Mouse (Mus musculus) midbrain, embryonic 10.5 days (tissue): Measurements from ENCODE around the gene Mrps34. TPM values are rescaled to one million over a fixed set of nuclear protein-coding genes. Genes with fewer than 3 reads are reported as not detected.

Experiments used
- DNase-seq: peaks from one replicate; pipeline ENCODE4 v3.0.0-alpha.2; 2017; ENCODE audit warnings: low spot score
- H3K27ac ChIP-seq: fragments of 300-500 bp; sonication (generic); replicated peaks from 2 replicates; pipeline ENCODE4 v1.5.1; 2016; ENCODE audit warnings: mild to moderate bottlenecking
- H3K27me3 ChIP-seq: fragments of 300-500 bp; sonication (generic); 2 replicates; pipeline ENCODE4 v1.6.1; 2016; ENCODE audit warnings: low read depth, mild to moderate bottlenecking; ENCODE audit not compliant: poor library complexity, severe bottlenecking
- H3K36me3 ChIP-seq: fragments of 300-500 bp; sonication (generic); 2 replicates; pipeline ENCODE4 v1.6.1; 2016; ENCODE audit warnings: mild to moderate bottlenecking, moderate library complexity
- H3K4me1 ChIP-seq: fragments of 300-500 bp; sonication (generic); 2 replicates; pipeline ENCODE4 v1.6.1; 2016
- H3K4me3 ChIP-seq: fragments of 300-500 bp; sonication (generic); 2 replicates; pipeline ENCODE4 v1.5.1; 2016; ENCODE audit warnings: mild to moderate bottlenecking, moderate library complexity
- H3K9me3 ChIP-seq: fragments of 300-500 bp; sonication (generic); replicated peaks from 2 replicates; pipeline ENCODE4 v1.6.1; 2016; ENCODE audit warnings: mild to moderate bottlenecking
- WGBS: fragments of 180-500 bp; shearing (Covaris S2); methylation state at CpG from one replicate; pipeline ENCODE4 v1.1.7; 2016; 5-methylcytosine and 5-hydroxymethylcytosine counted together
- polyA plus RNA-seq: library from polyadenylated mRNA; unstranded; fragments of >200 nt; fragmentation: Nextera tagmentation; extraction: Ambion mirVana; gene quantifications from 2 replicates; pipeline ENCODE4 v1.2.1, GENCODE M21; 2016

The Mrps34 gene
- polyA plus RNA-seq, 1 experiment from 2014 or later: 98.1 TPM

DNA sequence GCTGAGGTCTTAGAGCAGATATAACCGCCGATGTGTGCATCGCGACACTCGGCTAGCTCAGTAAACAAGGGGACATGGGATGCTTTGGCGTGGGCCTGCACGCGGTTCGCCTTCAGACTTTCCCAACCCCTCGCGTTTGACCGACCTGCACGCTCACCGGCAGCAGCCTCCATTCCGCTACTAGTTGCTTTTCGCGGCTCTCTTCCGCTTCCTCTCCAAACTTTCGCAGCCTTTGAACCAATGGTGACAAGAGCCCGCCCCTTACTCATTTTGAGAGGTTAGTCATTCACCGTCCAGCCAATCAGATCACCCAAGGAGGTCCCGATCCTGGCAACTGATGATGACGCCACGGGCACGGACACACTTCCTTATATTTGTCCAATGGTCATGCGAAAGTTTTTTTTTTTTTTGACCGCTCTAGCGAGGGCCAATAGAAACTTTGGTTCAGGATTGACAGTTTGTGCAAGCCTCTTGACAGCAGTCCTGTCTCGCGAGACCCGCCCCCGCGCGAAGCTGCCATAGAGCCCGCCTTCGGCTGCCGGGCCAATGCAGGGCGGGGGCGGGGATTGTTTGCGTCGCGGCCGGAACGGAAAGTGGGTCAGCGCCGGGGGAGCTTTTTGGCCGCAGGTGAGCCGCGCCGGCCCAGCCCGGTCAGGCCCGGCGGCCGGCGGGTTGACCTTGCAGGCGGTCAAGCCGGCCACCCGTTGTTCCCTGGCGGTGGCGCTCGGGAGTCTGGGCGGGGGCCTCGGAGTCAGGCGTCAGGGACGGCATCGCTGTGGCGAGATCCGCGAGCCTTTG is 8.6 kb upstream of the Mrps34 start, which contains the start of the genes Nubp2 and Spsb3:
TSS of gene Nubp2 (minus strand) at position 216 of the 798 bp plus-strand sequence.
TSS of gene Spsb3 (plus strand) at position 510 of the 798 bp plus-strand sequence.
- DNase-seq: peak; percentile 96
- WGBS: under 1% methylated on average over 69 of the region's 69 CpGs
- peaks cover 56% of the 10 kb centered on the region for H3K36me3 ChIP-seq
- peak within 1 kb of the TSS; percentile 72 for H3K4me3 ChIP-seq
- no peaks in the 10 kb centered on the region for H3K9me3 ChIP-seq
- peaks cover 32% of the 10 kb centered on the region for H3K4me1 ChIP-seq
- no peaks in the 10 kb centered on the region for H3K27me3 ChIP-seq
- peak within 1 kb of the TSS; percentile 81 for H3K27ac ChIP-seq

DNA sequence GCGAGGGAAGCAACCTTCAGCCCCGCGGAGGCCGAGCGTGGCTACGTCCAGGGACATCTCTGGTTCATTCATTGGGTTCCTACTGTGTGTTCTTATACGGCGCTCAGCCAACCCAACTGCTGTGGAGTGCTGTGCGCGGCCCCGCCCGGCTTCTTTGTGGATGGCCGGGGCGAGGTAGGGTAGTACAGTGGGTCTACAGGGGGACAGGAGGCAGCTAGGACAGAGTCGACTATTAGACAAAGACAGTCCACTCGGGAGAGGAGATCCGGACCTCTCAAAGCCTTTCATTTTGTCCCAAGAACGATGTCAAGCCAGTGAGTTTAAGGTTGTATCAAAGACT is 8.0 kb upstream of the Mrps34 start:
- H3K36me3 ChIP-seq: peaks cover 62% of the 10 kb centered on the region
- H3K4me1 ChIP-seq: peaks cover 32% of the 10 kb centered on the region
- H3K27me3 ChIP-seq: no peaks in the 10 kb centered on the region
- no peaks in the 10 kb centered on the region for H3K9me3 ChIP-seq
- peak overlapping the region; percentile 81 for H3K27ac ChIP-seq
- peak overlapping the region; percentile 72 for H3K4me3 ChIP-seq
- 2% methylated on average over 18 of the region's 18 CpGs for WGBS
- DNase-seq: no peak

DNA sequence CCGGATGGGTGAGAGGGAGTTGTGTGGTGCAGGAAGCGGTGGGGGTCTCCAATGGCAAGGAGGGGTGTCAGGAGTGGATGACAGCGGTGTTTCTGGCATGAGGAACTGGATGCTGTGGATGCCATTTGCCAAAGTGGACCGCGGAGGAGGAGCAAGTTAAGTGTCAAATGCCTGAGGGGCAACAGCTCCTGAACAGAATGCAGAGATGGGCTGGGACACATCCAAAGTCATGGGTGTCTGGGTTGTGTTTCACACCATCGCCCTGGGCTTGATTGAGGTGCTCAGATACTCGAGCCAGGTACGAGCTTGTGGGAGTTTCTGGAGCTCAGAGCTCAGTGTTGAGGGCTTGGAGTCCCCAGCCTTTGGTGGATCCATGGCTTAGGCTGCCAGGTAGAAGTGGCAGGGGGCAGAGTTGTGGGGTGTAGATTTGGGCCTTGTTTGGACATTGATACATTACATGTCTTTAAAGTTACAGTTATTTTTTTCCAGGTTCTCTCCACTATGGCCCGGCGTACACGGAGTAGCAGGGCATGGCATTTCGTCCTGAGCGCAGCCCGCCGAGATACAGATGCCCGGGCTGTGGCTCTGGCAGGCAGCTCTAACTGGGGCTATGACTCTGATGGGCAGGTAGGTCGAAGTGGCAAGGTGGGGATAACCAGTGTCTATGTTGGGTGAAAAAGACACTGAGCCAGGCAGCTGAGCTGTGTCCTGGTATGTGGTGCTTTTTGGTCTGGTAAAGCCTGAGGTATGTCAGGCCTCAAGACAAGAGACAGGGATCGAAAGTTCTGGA is 7.4 kb upstream of the Mrps34 start:
- WGBS: 69% methylated on average over 18 of the region's 18 CpGs
- no peaks in the 10 kb centered on the region for H3K9me3 ChIP-seq
- H3K4me1 ChIP-seq: peaks cover 32% of the 10 kb centered on the region
- peak overlapping the region; percentile 81 for H3K27ac ChIP-seq
- peak overlapping the region; percentile 72 for H3K4me3 ChIP-seq
- H3K36me3 ChIP-seq: peaks cover 62% of the 10 kb centered on the region
- H3K27me3 ChIP-seq: no peaks in the 10 kb centered on the region
- no peak for DNase-seq

DNA sequence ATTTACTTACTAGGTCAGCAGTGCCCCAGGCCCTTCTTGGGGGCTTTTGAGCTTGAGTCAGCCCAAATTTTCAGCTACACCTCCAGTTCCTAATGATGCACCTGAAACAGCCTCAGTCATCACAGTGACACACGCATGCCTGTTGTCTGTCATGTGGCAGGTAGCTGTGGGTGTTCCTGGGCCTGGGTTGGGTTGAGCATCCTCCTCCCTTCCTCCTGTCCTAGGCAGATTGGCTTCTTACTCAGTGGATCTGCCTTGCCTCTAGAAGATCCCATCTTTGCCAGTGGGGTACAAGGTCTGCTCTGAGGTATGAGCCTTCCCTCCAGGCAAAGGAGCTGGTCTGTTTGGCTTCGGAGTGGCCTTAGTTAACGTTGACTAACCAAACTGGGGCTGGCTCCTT is 6.1 kb upstream of the Mrps34 start:
- H3K27me3 ChIP-seq: no peaks in the 10 kb centered on the region
- DNase-seq: no peak
- H3K4me3 ChIP-seq: no peak overlapping the region
- H3K4me1 ChIP-seq: peaks cover 37% of the 10 kb centered on the region
- no peaks in the 10 kb centered on the region for H3K9me3 ChIP-seq
- 95% methylated on average over 3 of the region's 3 CpGs for WGBS
- peaks cover 62% of the 10 kb centered on the region for H3K36me3 ChIP-seq
- H3K27ac ChIP-seq: no peak overlapping the region

DNA sequence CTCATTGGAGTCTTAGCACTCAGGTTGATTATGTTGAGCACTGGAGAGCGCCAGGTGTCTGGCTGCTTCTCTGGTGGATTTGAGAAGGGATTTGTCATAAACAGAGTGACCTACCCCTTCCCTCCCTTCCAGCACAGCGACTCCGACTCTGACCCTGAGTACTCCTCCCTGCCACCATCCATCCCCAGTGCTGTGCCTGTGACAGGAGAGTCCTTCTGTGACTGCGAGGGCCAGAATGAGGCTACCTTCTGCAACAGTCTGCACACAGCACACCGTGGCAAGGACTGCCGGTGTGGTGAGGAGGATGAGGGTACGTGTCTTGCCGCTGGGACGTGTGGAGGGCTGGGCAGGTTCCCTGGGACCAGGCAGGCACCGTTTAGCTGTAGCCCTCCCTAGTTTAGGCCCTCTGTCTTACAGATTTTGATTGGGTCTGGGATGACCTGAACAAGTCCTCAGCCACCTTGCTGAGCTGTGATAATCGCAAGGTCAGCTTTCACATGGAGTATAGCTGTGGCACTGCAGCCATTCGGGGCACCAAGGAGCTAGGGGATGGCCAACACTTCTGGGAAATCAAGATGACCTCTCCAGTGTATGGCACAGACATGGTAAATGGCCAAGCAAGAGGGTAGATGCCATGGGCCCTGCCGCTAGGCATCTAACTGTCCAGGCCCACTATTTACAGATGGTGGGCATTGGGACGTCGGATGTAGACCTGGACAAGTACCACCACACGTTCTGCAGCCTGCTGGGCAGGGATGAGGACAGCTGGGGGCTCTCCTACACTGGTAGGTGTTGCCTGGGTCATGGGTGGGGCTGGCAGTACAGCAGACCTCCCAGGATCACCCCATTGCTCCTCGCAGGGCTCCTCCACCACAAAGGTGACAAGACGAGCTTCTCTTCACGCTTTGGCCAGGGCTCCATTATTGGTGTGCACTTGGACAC is 4.5 kb upstream of the Mrps34 start:
- Histone ChIP-seq H3K4me3 (0 out of 2 replicates have a peak overlapping the region, but pooled peaks have one; percentile 11), H3K36me3 (peaks cover 53% of the 10 kb centered on the region), H3K27ac (no peak overlapping the region), H3K9me3 (no peaks in the 10 kb centered on the region), H3K27me3 (no peaks in the 10 kb centered on the region), H3K4me1 (peaks cover 40% of the 10 kb centered on the region)
- DNase-seq: no peak
- WGBS: 90% methylated on average over 19 of the region's 19 CpGs

DNA sequence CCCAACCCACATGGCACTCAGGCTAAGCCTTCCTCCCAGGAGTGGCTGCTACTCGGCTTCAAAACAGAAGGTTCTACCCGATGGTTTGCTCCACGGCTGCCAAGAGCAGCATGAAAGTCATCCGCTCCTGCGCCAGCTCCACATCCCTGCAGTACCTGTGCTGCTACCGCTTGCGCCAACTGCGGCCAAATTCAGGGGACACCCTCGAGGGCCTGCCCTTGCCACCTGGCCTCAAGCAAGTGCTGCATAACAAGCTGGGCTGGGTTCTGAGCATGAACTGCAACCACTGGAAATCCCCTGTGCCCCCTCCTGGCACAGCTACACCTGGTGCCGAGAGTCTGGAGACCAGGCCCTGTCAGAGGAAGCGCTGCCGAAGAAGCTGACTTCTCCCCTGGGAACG is 3.6 kb upstream of the Mrps34 start:
- peaks cover 53% of the 10 kb centered on the region for H3K36me3 ChIP-seq
- no peak overlapping the region for H3K27ac ChIP-seq
- H3K4me1 ChIP-seq: peaks cover 44% of the 10 kb centered on the region
- 89% methylated on average over 13 of the region's 13 CpGs for WGBS
- no peaks in the 10 kb centered on the region for H3K9me3 ChIP-seq
- no peaks in the 10 kb centered on the region for H3K27me3 ChIP-seq
- no peak overlapping the region for H3K4me3 ChIP-seq
- DNase-seq: no peak

DNA sequence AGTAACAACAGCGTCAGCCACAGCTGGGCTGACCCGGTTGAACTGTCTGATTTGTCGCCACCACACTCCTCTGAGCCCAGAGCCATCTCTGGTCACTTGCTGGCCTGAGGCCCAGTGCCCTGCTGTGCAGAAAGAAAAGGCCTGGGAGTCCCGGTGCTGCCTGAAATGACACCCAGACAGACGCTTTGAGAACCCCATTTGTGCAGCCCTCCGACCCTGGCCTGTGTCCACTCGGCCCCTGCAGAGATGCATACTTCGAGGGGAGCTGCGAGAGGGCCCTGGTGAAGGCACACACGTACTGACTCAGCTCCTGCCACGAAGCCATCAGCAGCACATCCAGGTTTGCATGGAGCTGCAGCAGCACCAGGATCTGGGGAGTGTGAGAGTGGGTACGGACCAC is 2.1 kb upstream of the Mrps34 start:
- H3K4me1 ChIP-seq: peaks cover 49% of the 10 kb centered on the region
- no peak overlapping the region for H3K27ac ChIP-seq
- peak overlapping the region; percentile 91; the same call in 1 of the 2 replicates for H3K4me3 ChIP-seq
- H3K9me3 ChIP-seq: no peaks in the 10 kb centered on the region
- H3K36me3 ChIP-seq: peaks cover 65% of the 10 kb centered on the region
- 92% methylated on average over 12 of the region's 12 CpGs for WGBS
- H3K27me3 ChIP-seq: no peaks in the 10 kb centered on the region
- no peak for DNase-seq

DNA sequence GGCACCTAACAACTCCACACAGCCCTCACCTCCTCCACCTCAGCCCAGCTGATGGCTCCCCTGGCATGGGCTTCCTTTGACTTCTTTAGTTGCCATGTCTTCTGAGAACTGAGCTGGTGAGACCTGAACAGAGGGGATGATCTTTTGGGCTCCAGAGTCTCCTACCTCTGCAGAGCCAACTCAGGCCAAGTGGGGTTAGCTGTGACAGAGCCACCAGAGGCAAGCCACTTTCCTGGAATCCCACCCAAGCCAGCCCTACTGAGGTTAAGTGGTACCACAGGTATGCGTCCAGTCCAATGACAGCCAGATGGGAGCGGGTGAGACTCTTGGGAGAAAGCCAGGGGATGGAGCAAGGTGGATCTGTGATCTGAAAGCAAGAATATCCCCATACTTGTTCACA is 1.6 kb upstream of the Mrps34 start:
- 81% methylated on average over 2 of the region's 2 CpGs for whole genome bisulfite sequencing
- peak overlapping the region; percentile 91; the same call in 1 of the 2 replicates for H3K4me3 ChIP-seq
- DNase-seq: no peak
- H3K27me3 ChIP-seq: no peaks in the 10 kb centered on the region
- peaks cover 49% of the 10 kb centered on the region for H3K4me1 ChIP-seq
- no peak overlapping the region for H3K27ac ChIP-seq
- H3K9me3 ChIP-seq: no peaks in the 10 kb centered on the region
- H3K36me3 ChIP-seq: peaks cover 70% of the 10 kb centered on the region

DNA sequence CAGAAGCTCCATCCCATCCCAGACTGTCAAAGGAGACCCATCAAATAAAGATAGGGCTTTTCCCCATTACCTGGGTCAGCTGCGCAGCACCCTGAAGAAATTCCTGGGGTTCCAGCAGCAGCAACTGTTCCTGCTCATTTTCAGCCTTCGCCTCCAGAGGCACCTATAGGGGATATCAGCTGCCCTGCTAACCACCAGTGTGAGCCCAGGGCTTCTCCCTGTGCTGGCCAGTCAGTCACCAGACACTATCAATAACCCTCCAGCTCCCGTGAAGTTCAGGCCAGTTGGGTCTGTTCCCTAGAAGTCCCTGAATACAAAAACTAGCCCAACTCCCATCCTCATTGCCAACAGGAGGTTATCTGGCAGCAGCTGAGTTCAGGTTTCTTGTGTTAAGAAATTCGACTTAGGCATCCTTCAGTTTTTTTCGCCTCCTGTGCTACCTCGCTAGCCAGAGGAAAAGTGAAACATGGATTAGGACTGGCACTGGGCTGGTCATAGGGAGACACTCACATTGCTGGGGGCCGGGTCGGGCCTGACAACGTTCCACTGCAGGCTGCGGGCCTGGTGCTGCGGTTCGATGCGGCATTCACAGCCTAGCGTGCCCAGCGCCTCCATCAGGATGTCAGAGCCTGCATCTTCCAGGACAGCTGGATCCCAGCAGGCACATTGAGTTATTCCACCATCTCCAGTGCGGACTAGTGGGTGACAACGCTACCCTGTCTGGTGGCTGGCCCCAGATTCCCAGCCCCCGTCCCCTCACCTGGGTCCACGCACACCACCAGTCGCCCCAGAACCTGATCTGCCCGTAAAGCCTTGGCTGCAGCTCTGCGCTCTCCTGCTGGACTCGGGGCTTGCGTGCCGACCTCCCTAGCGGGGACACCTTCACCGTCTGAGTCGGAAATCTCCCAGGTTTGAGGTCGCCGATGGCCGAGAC is 588 bp upstream of the Mrps34 start:
- H3K27me3 ChIP-seq: no peaks in the 10 kb centered on the region
- DNase-seq: no peak
- H3K4me1 ChIP-seq: peaks cover 48% of the 10 kb centered on the region

DNA sequence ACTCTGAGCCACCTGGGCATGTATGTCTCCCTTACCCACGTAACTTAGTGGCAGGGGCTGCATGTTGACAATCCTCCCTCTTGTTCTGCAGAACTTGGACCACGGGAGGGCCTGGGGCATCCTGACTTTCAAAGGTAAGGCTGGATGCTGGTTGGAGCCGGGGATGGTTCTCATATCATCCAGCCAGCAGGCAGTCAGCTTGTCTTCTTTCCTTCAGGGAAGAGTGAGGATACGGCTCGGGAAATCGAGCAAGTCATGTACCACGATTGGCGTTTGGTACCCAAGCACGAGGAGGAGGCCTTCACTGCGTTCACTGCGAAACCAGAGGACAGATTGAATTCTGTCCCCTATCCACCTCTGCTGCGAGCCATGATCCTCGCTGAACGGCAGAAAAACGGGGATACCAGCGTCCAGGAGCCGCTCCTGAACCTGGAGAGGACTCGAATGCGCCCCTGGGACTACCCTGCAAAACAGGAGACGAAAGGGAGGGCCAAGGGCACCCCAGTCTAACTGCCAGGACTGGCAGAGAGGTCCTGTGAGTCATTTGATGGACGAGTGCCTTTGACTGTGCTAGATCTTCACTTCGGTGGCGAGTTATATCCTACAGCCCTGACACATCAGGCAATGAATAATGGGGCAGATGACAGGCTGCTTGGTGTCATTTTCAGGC is 790 bp downstream of the Mrps34 start:
- no peaks in the 10 kb centered on the region for H3K9me3 ChIP-seq
- peaks cover 72% of the 10 kb centered on the region for H3K36me3 ChIP-seq
- H3K4me3 ChIP-seq: peak overlapping the region; percentile 91
- WGBS: 18% methylated on average over 23 of the region's 23 CpGs
- peak; percentile 33 for DNase-seq
- peak overlapping the region; percentile 91 for H3K27ac ChIP-seq
- no peaks in the 10 kb centered on the region for H3K27me3 ChIP-seq
- H3K4me1 ChIP-seq: peaks cover 45% of the 10 kb centered on the region

More for the DNA sequence above, 588 bp upstream of the Mrps34 start:
- peak overlapping the region; percentile 91 for H3K4me3 ChIP-seq
- peak overlapping the region; percentile 91 for H3K27ac ChIP-seq
- no peaks in the 10 kb centered on the region for H3K9me3 ChIP-seq
- 11% methylated on average over 31 of the region's 31 CpGs for WGBS
- H3K36me3 ChIP-seq: peaks cover 72% of the 10 kb centered on the region
